Mouse (Mus musculus) brown adipose tissue, adult 24 weeks (tissue): ENCODE results near the gene Dpep1. TPM values are rescaled to one million over a fixed set of nuclear protein-coding genes. Genes with fewer than 3 reads are reported as not detected.
"Not testable (repeated sequence)": the region's sequence is repeated elsewhere in the genome, so short reads cannot be mapped to it uniquely, and the experiment has no call there.

ENCODE experiments used
- H3K27ac ChIP-seq: fragments of 200-500 bp; replicated peaks from 2 replicates; pipeline ENCODE4 v1.5.1; 2012; ENCODE audit warnings: low read depth, mild to moderate bottlenecking, low read length
- H3K4me1 ChIP-seq: fragments of 200-500 bp; 2 replicates; pipeline ENCODE4 v1.6.1; 2012; ENCODE audit warnings: low read length, mixed read lengths; ENCODE audit not compliant: control insufficient read depth, insufficient read depth, insufficient read length
- H3K4me3 ChIP-seq: fragments of 200-500 bp; 2 replicates; pipeline ENCODE4 v1.5.1; 2012; ENCODE audit warnings: low read depth, mild to moderate bottlenecking, low read length, moderate library complexity; ENCODE audit not compliant: insufficient read depth
- polyA plus RNA-seq: library from polyadenylated mRNA; stranded (reverse); fragments of >200 nt; gene quantifications from 2 replicates; pipeline ENCODE4 v1.2.4, GENCODE M21; 2012; ENCODE audit not compliant: missing spikeins, insufficient read depth, insufficient read length

Dpep1 gene
- polyA plus RNA-seq, 1 experiment, result 31.2 TPM

DNA sequence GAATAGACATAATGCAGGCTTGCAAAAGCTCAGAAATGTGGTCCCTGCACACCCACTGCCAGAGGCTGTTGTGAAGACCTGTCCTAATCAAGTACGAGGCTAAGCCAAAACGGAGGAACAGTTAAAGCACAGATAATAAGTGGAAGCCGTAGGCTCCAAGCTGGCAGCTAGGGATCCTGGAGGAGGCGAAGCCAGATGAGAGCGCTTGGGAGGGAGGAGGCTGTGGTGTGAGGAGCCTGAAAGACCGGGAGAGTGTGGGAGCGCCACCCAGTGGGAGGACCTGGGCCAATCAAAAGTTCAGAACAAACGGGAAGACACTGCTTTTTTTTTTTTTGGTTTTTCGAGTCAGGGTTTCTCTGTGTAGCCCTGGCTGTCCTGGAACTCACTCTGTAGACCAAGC is 4.6 kb downstream of the Dpep1 start:
- peaks cover 6% of the 10 kb centered on the region for H3K4me1 ChIP-seq
- H3K4me3 ChIP-seq, result no peak overlapping the region
- no peak overlapping the region for H3K27ac ChIP-seq

DNA sequence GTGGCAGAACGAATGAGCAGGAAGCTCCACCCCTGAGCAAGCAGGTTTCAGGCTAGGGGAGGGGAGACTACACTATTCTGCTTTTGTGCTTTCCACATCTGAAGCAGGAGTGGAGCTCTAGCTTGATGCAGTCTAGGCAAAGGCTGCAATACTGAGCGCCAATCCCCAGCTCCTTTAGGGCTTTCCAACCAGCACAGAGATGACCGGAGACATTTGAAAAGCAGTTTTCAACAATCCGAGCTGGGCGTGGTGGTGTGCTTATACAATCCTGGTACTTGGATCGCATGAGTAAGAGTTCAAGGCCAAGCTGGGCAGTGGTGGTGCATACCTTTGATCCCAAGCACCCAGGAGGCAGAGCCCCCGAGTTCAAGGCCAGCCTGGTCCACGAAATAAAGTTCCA is 5.9 kb downstream of the Dpep1 start:
- Histone ChIP-seq H3K4me1 (0 out of 2 replicates have a peak, but pooled peaks cover 2% of the 10 kb centered on the region), H3K27ac (no peak overlapping the region), H3K4me3 (no peak overlapping the region)

GRCm38 (mm10) chr8:123193771-123194170 is 7.7 kb downstream of the Dpep1 start:
- Histone ChIP-seq H3K4me3 (no peak overlapping the region), H3K4me1 (0 out of 2 replicates have a peak, but pooled peaks cover 2% of the 10 kb centered on the region), H3K27ac (no peak overlapping the region)

- H3K4me1 ChIP-seq, H3K4me3 ChIP-seq, H3K27ac ChIP-seq: not testable (repeated sequence)
These were observed 11.0 kb downstream of the Dpep1 start for GRCm38 (mm10) chr8:123197016-123197415.

DNA sequence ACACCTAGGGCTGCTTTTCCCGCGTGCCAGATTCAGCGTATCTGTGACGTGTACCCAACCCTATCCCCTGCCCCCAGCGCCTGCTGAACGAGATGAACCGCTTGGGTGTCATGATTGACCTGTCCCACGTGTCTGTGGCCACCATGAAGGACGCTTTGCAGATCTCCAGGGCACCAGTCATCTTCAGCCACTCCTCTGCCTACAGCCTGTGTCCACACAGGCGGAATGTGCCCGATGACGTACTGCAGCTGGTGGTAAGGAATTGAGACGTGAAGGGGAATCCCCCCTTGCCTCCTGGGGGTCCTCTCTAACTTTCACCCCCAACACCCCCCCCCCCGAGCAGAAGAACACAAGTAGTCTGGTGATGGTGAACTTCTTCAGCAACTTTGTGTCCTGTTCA is 13.8 kb downstream of the Dpep1 start:
- no peaks in the 10 kb centered on the region for H3K4me1 ChIP-seq
- H3K27ac ChIP-seq, result no peak overlapping the region
- H3K4me3 ChIP-seq, result no peak overlapping the region

DNA sequence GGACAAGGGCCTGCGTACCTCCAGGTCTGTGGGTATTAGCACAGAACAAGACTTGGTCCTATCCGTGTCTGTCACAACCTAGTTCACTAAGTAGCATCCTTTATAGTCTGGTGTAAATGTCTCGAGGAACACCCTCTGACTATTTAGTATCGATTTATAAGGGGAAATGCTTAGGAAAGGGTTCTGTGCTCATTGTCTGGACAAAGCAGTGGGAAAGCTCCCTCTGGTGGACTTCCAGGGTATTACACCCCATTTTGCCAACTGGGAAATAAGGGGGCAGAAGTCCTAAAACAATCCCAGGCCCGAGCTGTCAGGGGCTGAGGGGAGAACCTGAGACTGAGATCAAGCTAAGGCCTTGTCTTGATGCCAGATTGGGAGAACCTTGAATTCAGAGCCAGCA is 16.2 kb downstream of the Dpep1 start:
- H3K4me1 ChIP-seq, result no peaks in the 10 kb centered on the region
- H3K27ac ChIP-seq, result no peak overlapping the region
- no peak overlapping the region for H3K4me3 ChIP-seq

DNA sequence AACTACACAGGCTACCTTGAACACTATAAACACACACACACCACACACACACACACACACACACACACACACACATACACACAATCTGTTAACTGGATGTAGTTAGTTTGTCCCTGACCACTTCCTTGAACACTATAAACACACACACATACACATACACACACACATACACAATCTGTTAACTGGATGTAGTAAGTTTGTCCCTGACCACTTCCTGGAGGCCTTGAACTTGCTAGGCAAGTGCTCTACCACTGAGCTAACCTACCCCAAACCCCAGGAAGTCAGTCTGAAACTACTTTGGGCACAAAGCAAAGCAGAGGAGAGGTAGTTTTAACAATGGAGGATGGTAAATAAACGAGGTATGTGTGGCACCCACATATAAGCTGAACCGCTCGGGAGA is 17.5 kb downstream of the Dpep1 start:
- Histone ChIP-seq H3K4me3 (no peak overlapping the region), H3K27ac (no peak overlapping the region), H3K4me1 (no peaks in the 10 kb centered on the region)

DNA sequence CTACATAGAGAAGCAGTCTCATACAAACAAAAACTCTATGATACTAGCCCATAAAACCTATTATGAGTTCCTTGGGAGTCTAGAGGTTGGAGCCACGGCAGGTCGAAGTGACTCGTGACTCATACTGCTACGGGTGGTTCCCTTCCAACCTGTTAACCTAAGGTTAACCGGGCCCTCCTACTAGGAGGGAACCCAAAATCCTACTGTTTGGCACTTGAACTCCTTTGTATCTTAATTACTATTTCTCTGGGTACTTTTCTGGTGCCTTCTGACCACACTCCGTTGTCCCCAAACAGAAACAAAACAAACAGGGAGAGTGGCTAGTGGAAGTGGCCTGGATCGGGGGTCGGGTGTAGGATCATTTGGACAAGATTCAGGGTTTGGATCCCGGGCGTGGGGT is 25.8 kb downstream of the Dpep1 start:
- Histone ChIP-seq H3K4me1 (no peaks in the 10 kb centered on the region), H3K4me3 (peak overlapping the region; percentile 97), H3K27ac (no peak overlapping the region)

DNA sequence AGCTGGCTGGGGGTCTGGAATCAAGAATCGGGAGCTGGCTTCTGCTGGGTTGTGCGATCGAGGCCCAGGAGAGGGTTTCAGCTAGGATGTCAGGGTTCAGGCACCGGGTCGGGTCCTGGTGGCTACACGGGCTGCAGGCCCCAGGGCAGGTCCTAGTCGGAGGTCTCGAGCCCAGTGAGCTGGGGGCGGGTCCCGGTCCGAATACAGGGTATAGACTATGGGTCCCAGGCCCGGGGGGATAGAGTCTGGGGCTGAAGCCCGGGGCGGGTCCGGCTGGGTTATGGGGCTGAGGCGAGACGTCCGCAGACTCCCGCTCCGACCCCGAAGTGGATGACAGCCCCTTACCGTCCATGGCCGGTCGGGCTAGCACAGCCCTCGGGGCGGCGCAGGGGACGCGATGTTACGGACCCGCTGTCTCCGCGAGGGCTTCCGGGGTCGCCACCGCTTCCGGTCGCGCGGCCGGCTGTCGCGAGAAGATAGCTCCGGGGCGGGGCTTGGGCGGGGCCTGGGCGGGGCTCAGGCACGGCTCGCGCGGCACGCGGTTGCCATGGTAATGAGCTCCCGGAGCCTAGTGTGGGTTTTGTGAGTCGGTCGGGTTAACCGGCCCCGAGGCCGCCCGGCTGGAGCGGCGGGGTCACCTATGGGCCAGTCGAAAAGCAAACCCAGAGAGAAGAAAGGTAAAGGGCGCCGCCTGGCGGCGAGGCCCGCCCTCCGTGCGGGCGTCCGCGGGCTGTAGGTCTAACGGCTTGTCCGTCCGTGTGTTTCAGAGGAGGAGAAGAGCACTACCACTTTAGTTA is 26.5 kb downstream of the Dpep1 start, which contains the start of the genes Chmp1a and Spata33:
TSS of gene Chmp1a (minus strand) at position 443 of the 797 bp plus-strand sequence.
TSS of gene Spata33 (plus strand) at position 512 of the 797 bp plus-strand sequence.
- H3K27ac ChIP-seq, result peak within 1 kb of the TSS; percentile 63
- peak within 1 kb of the TSS; percentile 97 for H3K4me3 ChIP-seq
- H3K4me1 ChIP-seq, result no peaks in the 10 kb centered on the region

DNA sequence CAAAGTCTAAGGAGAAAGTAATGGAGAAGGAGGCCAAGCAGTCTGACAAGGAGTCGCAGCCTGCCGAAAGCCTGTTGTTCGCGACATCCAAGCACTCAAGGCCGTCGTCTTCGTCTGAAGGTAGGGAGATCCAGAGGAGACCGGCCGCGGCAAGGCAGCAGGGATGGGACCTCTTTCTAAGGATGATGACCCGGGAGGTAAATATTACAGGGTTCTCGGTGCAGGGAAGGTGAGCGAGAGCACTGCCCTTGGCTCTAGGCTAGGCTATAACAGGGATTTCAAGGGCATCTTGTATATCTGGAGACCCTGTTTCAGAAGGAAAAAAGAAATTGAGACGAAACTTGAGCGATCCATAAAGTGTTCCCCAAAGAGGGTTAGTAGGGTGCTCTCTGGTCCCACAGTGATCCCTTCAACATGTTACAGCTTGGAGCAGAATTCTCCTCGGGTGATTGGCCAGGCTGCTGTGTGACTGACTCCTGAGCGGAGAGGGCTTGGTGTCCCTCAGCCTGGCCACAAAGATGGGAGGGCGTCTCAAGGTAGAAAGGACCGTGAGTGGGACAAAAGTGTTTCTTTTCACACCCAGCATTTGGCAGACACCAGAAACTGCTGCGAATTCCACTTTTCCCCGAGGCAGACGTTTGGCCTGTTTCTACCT is 27.2 kb downstream of the Dpep1 start:
- Histone ChIP-seq H3K4me1 (no peaks in the 10 kb centered on the region), H3K4me3 (peak overlapping the region; percentile 97), H3K27ac (no peak overlapping the region)

- Histone ChIP-seq H3K4me1 (no peaks in the 10 kb centered on the region), H3K27ac (no peak overlapping the region), H3K4me3 (no peak overlapping the region)
These were observed 29.4 kb downstream of the Dpep1 start for GRCm38 (mm10) chr8:123215430-123215829.

GRCm38 (mm10) chr8:123220917-123221316 is 34.9 kb downstream of the Dpep1 start:
- Histone ChIP-seq H3K27ac (no peak overlapping the region), H3K4me1 (peaks cover 3% of the 10 kb centered on the region; the same call in 1 of the 2 replicates), H3K4me3 (no peak overlapping the region)

- H3K4me1 ChIP-seq, result peaks cover 3% of the 10 kb centered on the region; the same call in 1 of the 2 replicates
- H3K4me3 ChIP-seq, result peak within 1 kb of the TSS; percentile 78
These were observed 38.5 kb downstream of the Dpep1 start, which contains the start of gene Cdk10 for GRCm38 (mm10) chr8:123224278-123225266. TSS of gene Cdk10 (plus strand) at chr8:123224842.

GRCm38 (mm10) chr8:123228416-123228815 is 42.4 kb downstream of the Dpep1 start:
- Histone ChIP-seq H3K4me1 (peaks cover 3% of the 10 kb centered on the region; the same call in 1 of the 2 replicates), H3K4me3 (no peak overlapping the region), H3K27ac (no peak overlapping the region)

More at GRCm38 (mm10) chr8:123224278-123225266, 38.5 kb downstream of the Dpep1 start, which contains the start of gene Cdk10:
- peak within 1 kb of the TSS; percentile 89 for H3K27ac ChIP-seq
